Mouse (Mus musculus) heart, embryonic 16.5 days (tissue): ENCODE data around the gene Olfr629. TPM values are rescaled to one million over a fixed set of nuclear protein-coding genes. Genes with fewer than 3 reads are reported as not detected.
"Not testable (repeated sequence)": the region's sequence is repeated elsewhere in the genome, so short reads cannot be mapped to it uniquely, and the experiment has no call there.

Experiments
- ATAC-seq: fragments of 200-750 bp; cut with Nextera tagmentation; replicated peaks from 2 replicates; pipeline ENCODE4 v1.8.0; 2017; ENCODE audit warnings: moderate number of reproducible peaks; ENCODE audit not compliant: insufficient read depth, low FRiP score; ENCODE audit errors: extremely low read depth
- H3K27ac ChIP-seq: fragments of 300-500 bp; sonication (generic); 2 replicates; pipeline ENCODE4 v1.5.1; 2014; ENCODE audit warnings: mild to moderate bottlenecking, low read length, control low read depth, moderate library complexity
- H3K27me3 ChIP-seq: fragments of 300-500 bp; sonication (generic); 2 replicates; pipeline ENCODE4 v1.6.1; 2014; ENCODE audit warnings: low read length, mixed read lengths; ENCODE audit not compliant: control insufficient read depth, insufficient read depth
- H3K36me3 ChIP-seq: fragments of 300-500 bp; sonication (generic); 2 replicates; pipeline ENCODE4 v1.6.1; 2014; ENCODE audit not compliant: control insufficient read depth, insufficient read depth
- H3K4me1 ChIP-seq: fragments of 300-500 bp; sonication (generic); 2 replicates; pipeline ENCODE4 v1.6.1; 2014; ENCODE audit warnings: low read length, mixed read lengths; ENCODE audit not compliant: control insufficient read depth, insufficient read depth
- H3K4me2 ChIP-seq: fragments of 300-500 bp; sonication (generic); 2 replicates; pipeline ENCODE4 v1.6.1; 2014; ENCODE audit warnings: low read depth, mild to moderate bottlenecking, control low read depth, low read length
- H3K4me3 ChIP-seq: fragments of 300-500 bp; sonication (generic); 2 replicates; pipeline ENCODE4 v1.5.1; 2014; ENCODE audit warnings: mild to moderate bottlenecking, control low read depth, low read length
- H3K9ac ChIP-seq: fragments of 300-500 bp; sonication (generic); 2 replicates; pipeline ENCODE4 v1.6.1; 2014; ENCODE audit warnings: low read length, control low read depth
- H3K9me3 ChIP-seq: fragments of 300-500 bp; sonication (generic); replicated peaks from 2 replicates; pipeline ENCODE4 v1.6.1; 2016; ENCODE audit warnings: low read length; ENCODE audit not compliant: control insufficient read depth
- WGBS: fragments of 180-500 bp; shearing (Covaris S2); extraction: QIAGEN DNeasy Blood & Tissue Kit; methylation state at CpG from one replicate; pipeline ENCODE4 v1.1.7; 2014; 5-methylcytosine and 5-hydroxymethylcytosine counted together
- polyA plus RNA-seq: library from polyadenylated mRNA; unstranded; fragments of >200 nt; fragmentation: Nextera tagmentation; extraction: Ambion mirVana; gene quantifications from 2 replicates; pipeline ENCODE4 v1.2.1, GENCODE M21; 2015

Gene Olfr629
- not detected in 2 replicates for polyA plus RNA-seq

DNA sequence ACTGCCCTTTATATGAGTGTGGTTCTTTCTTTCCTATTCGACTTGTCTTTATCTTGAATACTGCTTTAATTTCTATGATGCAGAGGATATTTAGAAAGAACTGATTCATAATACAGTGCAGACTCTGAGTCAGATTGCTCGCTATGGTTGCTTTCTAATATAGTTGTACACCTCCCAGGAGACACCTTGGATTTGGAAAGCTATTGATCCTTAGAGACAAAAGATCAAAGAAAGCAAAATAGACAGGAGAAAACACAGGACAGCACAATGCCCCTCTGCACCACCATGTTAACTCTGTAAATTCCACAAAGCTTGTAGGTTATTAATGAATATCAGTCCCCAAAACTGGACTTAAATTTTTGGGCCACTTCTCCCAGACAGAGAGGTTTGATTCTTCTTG lies at the start of gene Olfr629:
Olfr629 (minus strand) TSS at position 101 of the 400 bp plus-strand sequence.
- Histone ChIP-seq H3K27me3 (no peaks in the 10 kb centered on the region), H3K9ac (no peak within 1 kb of the TSS), H3K27ac (no peak within 1 kb of the TSS), H3K9me3 (no peaks in the 10 kb centered on the region; the same call in 1 of the 2 replicates), H3K4me2 (no peak within 1 kb of the TSS), H3K4me3 (no peak within 1 kb of the TSS), H3K36me3 (no peaks in the 10 kb centered on the region), H3K4me1 (no peaks in the 10 kb centered on the region)
- no peak for ATAC-seq
- WGBS: 73% methylated on average over 2 of the region's 2 CpGs

DNA sequence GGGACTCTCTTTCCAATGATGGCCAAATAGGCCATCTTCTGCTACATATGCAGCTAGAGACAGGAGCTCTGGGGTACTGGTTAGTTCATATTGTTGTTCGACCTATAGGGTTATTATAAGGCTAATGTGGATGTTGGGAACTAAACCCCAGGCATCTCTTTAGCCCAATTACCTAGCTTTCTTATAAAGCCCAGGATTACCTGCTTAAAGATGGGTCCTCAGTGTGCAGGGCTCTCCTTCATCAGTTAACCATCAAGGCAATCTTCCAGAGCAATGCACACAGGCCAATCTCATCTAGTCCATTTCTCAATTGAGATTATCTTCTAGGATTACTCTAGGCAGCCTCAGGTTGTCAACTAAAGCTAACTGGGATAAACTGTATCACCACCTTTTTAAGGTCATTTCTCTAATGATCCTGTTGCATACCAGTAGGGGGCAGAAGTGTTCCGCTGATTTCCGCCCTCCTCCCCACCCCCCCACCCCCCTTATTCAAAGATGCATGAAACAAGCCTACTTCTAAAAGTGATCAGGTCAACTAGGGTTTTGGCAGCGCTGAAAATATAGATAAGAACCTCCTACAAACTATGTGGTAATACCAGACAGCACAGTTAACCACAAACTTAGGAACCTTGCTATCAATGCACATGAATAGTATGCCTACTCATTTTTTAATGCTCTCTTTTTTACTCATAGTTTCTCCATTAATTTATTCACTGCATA lies 48.1 kb upstream of the Olfr629 start:
- no peak for ATAC-seq
- no peak overlapping the region for H3K9ac ChIP-seq
- 15% methylated on average over 4 of the region's 4 CpGs for WGBS
- no peaks in the 10 kb centered on the region for H3K36me3 ChIP-seq
- no peak overlapping the region for H3K4me3 ChIP-seq
- H3K27ac ChIP-seq: no peak overlapping the region
- H3K27me3 ChIP-seq: no peaks in the 10 kb centered on the region
- peaks cover 2% of the 10 kb centered on the region; the same call in 1 of the 2 replicates for H3K9me3 ChIP-seq
- no peak overlapping the region for H3K4me2 ChIP-seq
- H3K4me1 ChIP-seq: no peaks in the 10 kb centered on the region

DNA sequence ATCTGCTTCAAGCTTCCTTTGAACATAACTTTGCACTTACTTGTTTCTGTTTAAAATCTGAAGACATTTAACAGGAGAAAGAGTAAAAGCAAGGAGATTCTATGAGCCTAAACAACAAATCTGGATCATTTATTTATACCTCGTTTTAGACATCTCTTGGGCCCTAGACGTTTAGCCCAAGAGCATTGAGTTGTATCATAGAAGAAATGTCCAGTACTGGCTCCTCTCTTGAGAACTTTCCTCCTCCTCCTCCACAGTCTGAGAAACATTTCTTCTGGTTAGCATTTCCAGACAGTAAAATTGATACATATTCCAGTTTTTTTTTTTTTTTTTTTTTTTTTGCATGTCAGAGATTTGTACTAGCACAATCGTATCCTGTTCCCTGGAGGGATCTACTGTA lies 47.0 kb upstream of the Olfr629 start, which contains the start of gene Olfr67:
Olfr67 (minus strand) TSS at position 101 of the 400 bp plus-strand sequence.
- Histone ChIP-seq H3K9ac (no peak within 1 kb of the TSS), H3K4me1 (no peaks in the 10 kb centered on the region), H3K9me3 (peaks cover 2% of the 10 kb centered on the region; the same call in 1 of the 2 replicates), H3K4me2 (no peak within 1 kb of the TSS), H3K36me3 (no peaks in the 10 kb centered on the region), H3K27ac (no peak within 1 kb of the TSS), H3K27me3 (no peaks in the 10 kb centered on the region), H3K4me3 (no peak within 1 kb of the TSS)
- no peak for ATAC-seq
- 59% methylated on average over 3 of the region's 3 CpGs for WGBS

DNA sequence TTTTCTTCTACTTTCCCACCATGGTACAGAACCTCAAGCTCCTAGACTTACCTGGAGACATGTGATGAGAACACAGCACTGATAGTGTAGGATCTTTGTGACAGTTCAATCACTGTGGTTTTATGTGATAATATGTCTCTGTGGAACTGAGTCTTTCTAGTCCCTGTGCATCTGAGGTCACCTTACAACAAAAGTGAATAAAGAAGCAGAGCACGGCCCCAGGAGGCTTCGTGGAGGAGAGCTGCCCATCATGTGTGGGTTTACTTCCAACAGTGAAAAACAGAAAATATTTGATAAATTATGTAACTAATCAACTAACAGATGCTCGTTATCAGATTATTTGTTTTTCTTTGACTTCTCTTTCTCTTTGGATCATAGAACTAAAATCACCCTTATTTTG lies 34.9 kb upstream of the Olfr629 start, which contains the start of gene Olfr68:
Olfr68 (minus strand) TSS at position 101 of the 400 bp plus-strand sequence.
- no peak within 1 kb of the TSS for H3K4me3 ChIP-seq
- no peaks in the 10 kb centered on the region for H3K36me3 ChIP-seq
- H3K4me1 ChIP-seq: no peaks in the 10 kb centered on the region
- 67% methylated on average over 3 of the region's 3 CpGs for WGBS
- no peak within 1 kb of the TSS for H3K27ac ChIP-seq
- H3K9ac ChIP-seq: no peak within 1 kb of the TSS
- H3K9me3 ChIP-seq: no peaks in the 10 kb centered on the region
- H3K4me2 ChIP-seq: no peak within 1 kb of the TSS
- ATAC-seq: no peak
- H3K27me3 ChIP-seq: no peaks in the 10 kb centered on the region

DNA sequence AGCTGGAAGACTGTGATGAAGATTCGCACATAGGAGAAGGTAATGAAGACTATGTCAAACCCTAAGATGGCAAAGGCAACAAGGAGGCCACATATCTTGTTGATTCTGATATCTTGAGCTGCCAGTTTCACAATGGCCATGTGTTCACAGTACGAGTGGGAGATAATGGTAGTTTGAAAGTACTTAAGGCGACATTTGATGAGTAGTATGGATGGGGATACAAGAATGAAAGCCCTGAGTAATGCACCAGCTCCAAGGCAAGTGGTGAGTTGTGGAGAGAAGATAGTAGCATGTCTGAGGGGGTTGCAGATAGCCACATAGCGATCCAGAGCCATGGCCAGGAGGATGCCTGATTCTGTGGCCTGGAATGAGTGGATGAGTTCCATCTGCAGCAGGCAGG lies 32.9 kb upstream of the Olfr629 start:
- not testable (repeated sequence) for H3K36me3 ChIP-seq

DNA sequence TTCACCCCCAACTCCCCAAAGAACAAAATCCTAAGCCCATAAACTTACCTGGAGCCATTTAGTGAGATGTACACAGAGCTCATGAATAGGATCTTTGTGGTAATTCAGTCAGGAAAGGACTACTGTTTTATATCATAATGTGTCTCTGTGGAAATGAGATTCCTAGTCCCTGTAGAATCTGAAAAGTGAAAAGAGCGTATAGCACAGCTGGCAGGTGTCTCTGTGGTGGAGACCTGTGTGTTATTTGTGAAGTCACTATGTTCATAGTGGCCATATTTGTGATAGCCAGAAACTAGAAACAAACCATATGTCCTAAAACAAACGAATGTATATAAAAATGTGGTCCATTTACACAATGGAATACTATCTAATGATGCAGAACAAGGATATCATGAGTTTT lies 26.8 kb upstream of the Olfr629 start, which contains the start of gene Olfr69:
Olfr69 (minus strand) TSS at position 101 of the 400 bp plus-strand sequence.
- WGBS: 56% methylated on average over 2 of the region's 2 CpGs
- H3K27me3 ChIP-seq: no peaks in the 10 kb centered on the region
- no peak within 1 kb of the TSS for H3K4me3 ChIP-seq
- H3K9ac ChIP-seq: no peak within 1 kb of the TSS
- H3K27ac ChIP-seq: no peak within 1 kb of the TSS
- no peaks in the 10 kb centered on the region for H3K36me3 ChIP-seq
- no peak for ATAC-seq
- no peak within 1 kb of the TSS for H3K4me2 ChIP-seq
- no peaks in the 10 kb centered on the region for H3K4me1 ChIP-seq
- H3K9me3 ChIP-seq: no peaks in the 10 kb centered on the region

More for the DNA sequence above, 32.9 kb upstream of the Olfr629 start:
- H3K9ac ChIP-seq, H3K4me2 ChIP-seq, H3K4me3 ChIP-seq, H3K9me3 ChIP-seq, H3K27me3 ChIP-seq, H3K4me1 ChIP-seq, ATAC-seq, H3K27ac ChIP-seq: not testable (repeated sequence)
- WGBS: 53% methylated on average over 4 of the region's 4 CpGs

DNA sequence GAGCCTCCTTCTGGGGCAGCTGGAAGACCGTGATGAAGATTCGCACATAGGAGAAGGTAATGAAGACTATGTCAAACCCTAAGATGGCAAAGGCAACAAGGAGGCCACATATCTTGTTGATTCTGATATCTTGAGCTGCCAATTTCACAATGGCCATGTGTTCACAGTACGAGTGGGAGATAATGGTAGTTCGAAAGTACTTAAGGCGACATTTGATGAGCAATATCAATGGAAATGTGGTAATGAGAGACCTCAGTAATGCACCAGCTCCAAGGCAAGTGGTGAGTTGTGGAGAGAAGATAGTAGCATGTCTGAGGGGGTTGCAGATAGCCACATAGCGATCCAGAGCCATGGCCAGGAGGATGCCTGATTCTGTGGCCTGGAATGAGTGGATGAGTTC lies 22.9 kb upstream of the Olfr629 start:
- H3K27ac ChIP-seq, H3K27me3 ChIP-seq, H3K9ac ChIP-seq, ATAC-seq, H3K4me2 ChIP-seq, H3K36me3 ChIP-seq, H3K4me1 ChIP-seq, H3K9me3 ChIP-seq, H3K4me3 ChIP-seq: not testable (repeated sequence)
- 69% methylated on average over 5 of the region's 6 CpGs for WGBS

DNA sequence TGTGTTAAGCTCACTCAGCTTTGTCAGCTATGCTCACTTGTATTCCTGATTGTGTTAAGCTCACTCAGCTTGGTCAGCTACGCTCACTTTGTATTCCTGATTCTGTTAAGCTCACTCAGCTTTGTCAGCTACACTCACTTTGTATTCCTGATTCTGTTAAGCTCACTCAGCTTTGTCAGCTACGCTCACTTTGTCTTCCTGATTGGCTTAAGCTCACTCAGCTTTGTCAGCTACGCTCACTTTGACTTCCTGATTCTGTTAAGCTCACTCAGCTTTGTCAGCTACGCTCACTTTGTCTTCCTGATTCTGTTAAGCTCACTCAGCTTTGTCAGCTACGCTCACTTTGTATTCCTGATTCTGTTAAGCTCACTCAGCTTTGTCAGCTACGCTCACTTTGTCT lies 17.5 kb upstream of the Olfr629 start:
- not testable (repeated sequence) for H3K4me3 ChIP-seq, H3K4me2 ChIP-seq, H3K9me3 ChIP-seq, H3K27ac ChIP-seq, H3K36me3 ChIP-seq, H3K9ac ChIP-seq, ATAC-seq, H3K4me1 ChIP-seq, H3K27me3 ChIP-seq
- WGBS: 71% methylated on average over 6 of the region's 6 CpGs

DNA sequence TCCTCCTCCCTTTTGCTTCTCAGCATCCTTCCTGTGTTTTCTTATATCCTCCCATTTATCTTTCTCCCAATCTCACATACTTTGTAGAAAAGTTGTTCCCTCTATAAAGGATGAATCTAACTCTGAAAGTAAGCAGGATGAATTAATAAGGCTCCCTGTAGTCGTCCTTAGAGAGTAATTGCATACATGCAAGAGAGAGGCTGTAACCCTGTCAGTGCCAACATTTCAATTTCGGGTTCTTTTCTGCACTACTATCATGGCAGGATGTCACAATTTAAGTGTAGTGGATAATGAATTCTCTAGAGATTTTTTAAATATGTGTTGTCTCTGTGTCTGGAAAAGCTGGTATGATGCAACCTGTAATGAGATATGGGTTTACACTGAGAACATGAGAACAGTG lies 12.5 kb upstream of the Olfr629 start, which contains the start of gene Olfr630:
Olfr630 (minus strand) TSS at position 101 of the 400 bp plus-strand sequence.
- Histone ChIP-seq H3K27ac (no peak within 1 kb of the TSS), H3K4me2 (no peak within 1 kb of the TSS), H3K4me1 (no peaks in the 10 kb centered on the region), H3K9me3 (no peaks in the 10 kb centered on the region), H3K36me3 (no peaks in the 10 kb centered on the region), H3K27me3 (no peaks in the 10 kb centered on the region), H3K9ac (no peak within 1 kb of the TSS), H3K4me3 (no peak within 1 kb of the TSS)
- WGBS: 32% methylated on average over 2 of the region's 2 CpGs
- no peak for ATAC-seq
